Mouse (Mus musculus) heart, adult 11 months (tissue): ENCODE results near the gene Dkk3.

Source experiments
- DNase-seq: peaks from one replicate; pipeline ENCODE4 v3.0.0; 2022

The Dkk3 gene

GRCm38 (mm10) chr7:112158942-112159341 lies at the start of gene Dkk3:
Dkk3 (minus strand) TSS chr7:112159057.
- DNase-seq: peak; percentile 87

DNA sequence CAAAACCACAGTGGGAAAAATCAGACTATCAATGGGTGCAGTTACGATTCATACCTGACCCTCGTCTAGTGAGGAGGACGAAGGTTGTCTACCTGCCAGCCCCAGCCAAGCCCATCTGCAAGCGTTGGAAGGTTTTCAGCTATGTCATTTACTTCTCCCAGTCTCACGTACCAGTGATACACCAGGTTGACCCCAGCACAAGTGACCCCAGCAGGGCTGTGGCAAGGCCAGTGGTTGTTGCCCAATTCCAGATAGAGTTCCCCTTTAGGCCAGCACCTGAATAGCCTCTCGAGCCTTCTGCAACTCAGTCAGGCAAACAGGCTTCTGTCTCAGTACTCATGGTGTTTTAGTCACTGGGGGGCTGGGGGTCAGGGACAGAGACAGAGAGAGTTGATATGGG lies 48.9 kb upstream of the Dkk3 start:
- no peak for DNase-seq

GRCm38 (mm10) chr7:112205513-112205912 lies 46.7 kb upstream of the Dkk3 start:
- no peak for DNase-seq

DNA sequence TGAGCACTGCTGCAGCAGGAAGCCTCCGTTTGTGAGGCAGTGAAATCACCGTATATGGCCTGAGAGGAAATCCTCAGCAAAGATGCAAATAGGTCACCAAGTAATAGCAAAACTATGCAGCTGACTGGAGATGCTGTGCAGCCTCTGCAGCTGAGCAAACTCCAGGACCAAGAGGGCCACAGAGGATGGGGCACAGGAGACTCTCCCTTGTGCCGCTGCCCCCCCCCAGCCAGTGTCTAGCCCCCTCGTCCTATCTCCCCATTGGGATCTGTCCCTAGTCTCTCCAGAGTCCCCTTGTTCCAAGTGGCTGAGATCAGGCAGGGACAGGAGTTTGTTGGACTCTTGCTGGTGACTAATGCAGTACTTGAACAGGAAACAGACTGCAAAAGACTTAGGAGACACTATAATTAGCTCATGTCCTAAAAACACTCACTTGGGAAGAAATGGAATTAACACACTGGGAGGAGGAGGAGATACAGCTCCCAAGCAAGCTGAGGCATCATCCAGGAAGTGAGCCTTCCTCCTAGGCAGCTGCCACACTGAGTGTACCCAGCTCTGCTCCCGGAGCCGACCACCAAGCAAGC lies 45.6 kb upstream of the Dkk3 start:
- DNase-seq: peak; percentile 97

DNA sequence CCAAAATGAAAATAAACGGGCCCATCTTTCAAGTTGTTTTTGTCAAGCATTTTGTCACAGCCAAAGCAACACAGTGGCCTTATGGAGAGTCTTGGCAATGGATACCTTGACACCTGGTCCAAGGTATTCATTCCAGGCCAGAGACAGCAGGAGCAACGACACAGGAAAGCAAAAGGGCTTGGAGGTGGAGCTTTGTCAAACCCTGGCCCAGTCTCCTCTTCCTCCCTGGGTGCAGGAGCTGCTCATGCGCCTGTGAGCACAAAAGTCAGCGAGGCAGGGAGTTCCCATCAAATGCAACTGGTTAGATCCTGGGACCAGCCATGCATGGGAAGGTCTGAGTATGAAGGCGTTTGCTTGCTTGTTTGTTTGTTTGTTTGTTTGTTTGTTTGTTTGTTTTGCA lies 45.1 kb upstream of the Dkk3 start:
- no peak for DNase-seq

GRCm38 (mm10) chr7:112202843-112203242 lies 44.0 kb upstream of the Dkk3 start:
- DNase-seq: no peak

DNA sequence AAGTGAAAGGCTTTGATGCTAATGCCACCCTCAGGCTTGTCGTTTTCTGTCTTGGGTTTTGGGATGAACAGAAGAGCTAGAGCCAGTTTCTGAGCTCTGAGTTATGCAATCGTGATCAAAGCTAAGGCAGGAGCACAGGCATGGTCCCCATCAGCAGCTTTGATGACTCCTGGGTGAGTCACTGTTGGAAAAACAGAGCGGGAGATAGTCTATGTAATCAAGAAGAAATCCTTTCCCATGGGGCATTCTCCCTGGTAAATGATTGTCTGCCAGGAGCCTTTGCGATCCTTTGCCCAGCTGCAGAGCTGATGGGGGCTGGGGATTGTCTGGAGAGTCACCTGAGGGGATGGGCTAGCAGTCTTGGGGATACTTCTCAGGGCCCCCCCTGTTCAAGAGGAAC lies 43.3 kb upstream of the Dkk3 start:
- peak; percentile 93 for DNase-seq

DNA sequence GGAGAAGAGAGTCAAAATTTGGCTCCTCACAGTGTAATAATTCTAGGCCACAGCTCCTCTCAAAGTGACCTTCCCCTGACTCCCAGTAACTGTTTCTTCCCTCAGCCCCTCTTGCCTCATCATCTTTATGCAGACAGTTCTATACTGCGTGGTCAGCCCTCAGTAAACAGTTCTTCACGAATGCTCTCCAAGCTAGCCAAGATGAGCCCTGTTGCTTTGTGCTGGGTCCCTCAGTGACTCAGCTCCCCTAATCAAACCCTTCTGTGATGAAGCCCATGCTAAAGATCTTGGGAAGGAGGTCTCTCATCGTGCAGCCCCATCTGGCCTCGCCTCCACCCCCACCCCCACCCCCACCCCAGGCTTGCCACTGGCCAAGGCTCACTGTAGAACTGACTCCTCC lies 41.9 kb upstream of the Dkk3 start:
- DNase-seq: no peak

GRCm38 (mm10) chr7:112199343-112199742 lies 40.5 kb upstream of the Dkk3 start:
- no peak for DNase-seq

- DNase-seq: no peak
Observed at GRCm38 (mm10) chr7:112197461-112197860, 38.6 kb upstream of the Dkk3 start.

- DNase-seq: no peak
Observed at GRCm38 (mm10) chr7:112194286-112194685, 35.4 kb upstream of the Dkk3 start.

- no peak for DNase-seq
Observed at GRCm38 (mm10) chr7:112192778-112193177, 33.9 kb upstream of the Dkk3 start.

GRCm38 (mm10) chr7:112192237-112192636 lies 33.4 kb upstream of the Dkk3 start:
- DNase-seq: no peak

DNA sequence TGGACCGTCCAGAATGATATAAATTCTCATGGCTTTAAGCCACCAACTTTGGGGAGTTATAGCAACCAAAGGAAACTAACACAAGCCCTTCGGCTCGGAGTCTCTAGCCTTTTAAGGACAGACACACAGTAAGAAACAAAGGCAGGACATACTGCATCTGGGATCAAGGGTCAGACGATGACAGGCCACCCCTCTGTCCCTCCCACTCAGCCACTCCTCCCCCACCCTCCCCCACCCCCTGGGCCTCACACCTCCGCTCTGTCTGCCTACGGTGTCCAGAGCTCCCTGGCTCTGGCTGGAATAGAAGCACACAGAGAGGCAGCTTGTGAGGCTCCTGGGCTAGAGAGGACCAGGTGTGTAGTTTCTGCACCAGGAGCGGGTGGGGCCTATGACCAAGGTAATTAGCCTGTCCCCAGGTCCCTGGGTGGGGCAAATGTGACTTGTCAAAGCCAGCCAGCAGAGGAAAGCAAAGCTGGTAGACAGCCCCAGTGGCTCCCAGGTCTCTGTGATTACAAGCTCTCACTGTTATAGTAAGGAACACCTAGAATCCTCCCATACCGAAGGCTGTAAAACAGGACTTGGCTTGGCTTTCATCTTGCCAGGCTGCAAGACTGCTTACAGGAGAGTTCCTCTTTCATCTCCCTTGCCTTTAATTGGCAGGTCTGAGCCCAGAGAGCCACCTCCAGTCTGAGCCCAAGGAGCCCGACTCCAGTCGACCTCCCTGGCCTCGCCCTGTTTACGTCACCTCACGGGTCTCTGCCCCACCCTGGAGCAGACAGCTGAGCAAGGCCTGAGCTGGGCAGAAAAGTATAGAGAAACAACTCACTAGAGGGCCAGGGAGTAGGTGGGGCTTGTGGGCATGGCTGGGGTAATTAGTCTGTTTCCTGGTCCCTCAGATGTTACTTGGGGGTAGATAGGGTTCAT lies 28.9 kb upstream of the Dkk3 start:
- no peak for DNase-seq

DNA sequence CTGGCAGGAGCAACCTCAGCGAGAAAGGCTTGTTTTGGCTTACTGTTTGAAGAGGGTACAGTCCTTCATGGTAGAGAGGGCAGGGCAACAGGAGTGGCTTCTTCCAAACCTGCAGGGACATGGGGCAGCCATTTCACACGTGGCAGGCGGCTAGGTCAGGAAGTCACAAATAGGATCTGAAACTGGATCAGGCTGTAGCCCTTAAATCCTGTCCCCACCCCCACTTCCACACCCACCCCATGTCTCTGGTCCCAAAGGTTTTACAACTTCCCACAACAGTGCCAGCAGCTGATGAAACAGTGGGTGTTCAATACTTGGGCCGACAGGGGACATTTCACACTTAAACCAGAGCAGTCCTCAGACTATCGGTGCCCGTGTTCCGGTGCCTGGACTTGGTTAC lies 28.0 kb upstream of the Dkk3 start:
- no peak for DNase-seq

DNA sequence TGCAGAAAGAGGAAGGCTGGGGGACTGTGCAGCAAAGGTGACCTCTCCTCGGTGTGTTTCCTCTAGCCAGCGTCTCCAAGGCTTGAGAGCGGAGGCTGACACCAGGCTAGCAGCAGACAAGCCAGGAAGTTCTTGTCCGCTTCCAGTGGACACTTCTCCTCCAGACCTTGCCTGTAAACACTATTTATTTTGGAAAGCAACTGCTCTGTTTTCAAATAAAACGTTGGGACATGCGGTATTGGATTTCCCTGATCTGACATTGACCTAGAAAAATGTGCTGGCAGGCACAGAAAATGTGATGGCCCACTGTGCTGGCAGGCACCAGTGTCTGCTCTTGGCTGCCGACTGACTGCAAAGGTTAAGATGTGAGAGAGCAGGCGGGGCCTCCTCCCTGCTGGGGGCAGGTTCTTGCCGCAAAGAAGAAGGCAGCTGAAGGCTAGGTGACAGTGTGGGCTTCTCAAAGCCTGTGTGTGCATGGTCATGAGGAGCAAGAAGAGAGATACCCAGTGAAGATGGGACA lies 26.4 kb upstream of the Dkk3 start:
- DNase-seq: peak; percentile 95

DNA sequence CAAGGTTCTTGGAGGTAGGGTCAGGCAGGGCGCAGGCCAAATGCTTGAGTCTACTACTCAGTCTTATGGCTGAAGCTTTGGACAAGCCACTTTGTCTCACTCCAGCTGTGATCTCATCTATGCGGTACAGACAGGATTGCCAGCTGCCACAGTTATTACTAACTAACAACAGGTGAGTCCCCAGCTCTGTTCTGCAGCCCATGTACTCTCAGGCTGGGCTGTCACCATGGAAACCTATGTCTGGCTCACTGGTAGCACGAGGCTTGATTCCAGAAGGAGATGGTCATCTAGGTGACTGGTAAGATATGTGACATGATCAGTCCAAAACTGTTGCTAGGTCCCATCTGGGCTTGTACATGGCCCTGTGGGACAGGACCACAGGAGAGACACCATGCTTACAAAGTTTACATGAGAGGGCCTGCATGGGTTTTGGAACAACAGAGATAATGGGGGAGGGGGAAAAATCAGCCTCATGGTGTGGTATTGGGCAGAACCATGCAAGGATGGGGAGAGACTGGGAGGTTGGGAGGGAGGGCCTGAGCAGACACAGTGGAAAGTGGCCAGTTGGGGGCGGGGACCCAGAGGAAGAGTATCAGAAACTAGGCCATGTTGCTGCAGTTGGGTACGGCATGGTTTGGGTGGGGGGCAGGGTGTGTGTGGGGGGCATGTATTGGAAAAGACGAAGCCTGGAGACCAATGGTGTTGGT lies 25.8 kb upstream of the Dkk3 start:
- DNase-seq: no peak

GRCm38 (mm10) chr7:112183258-112183841 lies 24.5 kb upstream of the Dkk3 start:
- DNase-seq: peak; percentile 97

DNA sequence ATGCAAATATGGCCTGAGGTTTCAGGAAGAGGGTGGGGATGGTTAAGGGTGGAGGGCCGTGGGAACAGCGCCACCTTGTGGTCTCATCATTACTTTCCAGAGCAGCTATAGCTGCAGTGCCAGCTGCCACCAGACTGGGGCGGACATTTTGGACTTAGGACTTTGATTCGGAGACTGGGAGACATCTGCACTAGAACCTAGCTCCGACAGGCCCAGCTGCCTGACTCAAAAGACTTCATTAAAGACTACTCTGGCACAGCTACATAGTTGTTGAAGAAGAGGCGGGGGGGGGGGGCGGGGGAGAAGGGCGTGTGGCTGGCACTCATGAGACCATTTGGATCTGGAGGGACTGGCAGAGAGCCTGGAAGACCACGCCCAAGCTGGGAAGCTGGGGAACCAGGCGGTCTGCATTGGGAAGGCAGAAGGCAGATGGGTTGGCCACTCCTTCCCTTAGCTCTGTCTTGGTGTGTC lies 21.4 kb upstream of the Dkk3 start:
- DNase-seq: peak; percentile 97

- DNase-seq: no peak
Observed at GRCm38 (mm10) chr7:112176627-112177026, 17.8 kb upstream of the Dkk3 start.

DNA sequence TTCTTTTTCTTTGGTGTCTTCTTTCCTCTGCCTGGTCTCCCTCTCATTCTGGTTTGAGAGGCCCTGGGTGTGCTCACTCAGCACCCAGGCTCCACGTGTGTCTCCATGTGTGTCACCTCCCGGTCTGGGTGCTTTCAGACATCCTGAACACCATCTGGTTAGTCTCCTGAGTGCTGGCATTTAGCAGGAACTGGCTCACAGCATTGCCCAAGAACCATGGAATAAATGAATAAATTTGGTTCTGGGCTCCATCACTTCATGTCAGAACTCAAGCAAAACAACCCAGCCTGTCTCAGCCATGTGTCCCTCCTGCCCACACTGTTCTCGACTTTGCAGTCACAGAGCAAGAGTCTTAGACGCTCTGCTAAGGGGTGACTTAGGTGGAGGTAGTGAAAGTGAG lies 13.8 kb upstream of the Dkk3 start:
- DNase-seq: no peak

DNA sequence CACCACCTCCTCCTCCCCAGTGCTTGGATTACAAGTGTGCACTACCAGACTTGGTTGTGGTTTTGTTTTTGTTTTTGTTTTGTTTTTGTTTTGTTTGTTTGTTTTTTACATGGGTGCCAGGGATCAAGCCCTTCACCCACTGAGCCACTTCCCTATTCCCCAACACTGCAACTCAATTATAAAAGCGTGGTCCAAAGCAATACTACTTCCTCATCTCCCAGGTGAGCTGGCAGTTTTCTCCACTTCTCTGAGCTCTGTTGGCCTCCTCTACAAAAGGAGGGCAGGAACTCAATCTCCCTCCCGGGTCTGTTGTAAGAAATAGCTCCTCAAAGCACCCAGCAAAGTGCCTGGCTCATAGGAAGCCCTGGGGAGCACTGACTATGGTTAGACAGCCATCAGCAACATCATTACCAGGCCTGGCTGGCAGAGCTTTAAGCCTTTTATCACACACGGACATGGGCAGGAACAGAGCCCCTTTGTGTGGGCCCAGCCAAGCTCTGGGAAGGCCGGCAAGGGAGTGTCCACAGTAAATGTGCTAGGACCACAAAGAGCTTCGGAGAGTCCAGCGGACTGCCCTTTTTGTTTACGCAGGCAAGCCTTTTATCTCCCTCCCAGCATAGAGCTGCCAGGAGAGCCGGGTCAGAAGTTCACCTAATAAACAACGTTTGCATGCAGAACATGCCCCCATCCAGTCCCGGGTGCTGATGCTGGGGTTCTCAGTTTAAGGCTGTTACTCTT lies 11.3 kb upstream of the Dkk3 start:
- DNase-seq: no peak
